Mouse (Mus musculus): ENCODE data around the gene Kmt2e. TPM values are rescaled to one million over a fixed set of nuclear protein-coding genes. Genes with fewer than 3 reads are reported as not detected.

The Kmt2e gene
- polyA plus RNA-seq, 1 experiment from 2014 or later: 69.0 TPM

DNA sequence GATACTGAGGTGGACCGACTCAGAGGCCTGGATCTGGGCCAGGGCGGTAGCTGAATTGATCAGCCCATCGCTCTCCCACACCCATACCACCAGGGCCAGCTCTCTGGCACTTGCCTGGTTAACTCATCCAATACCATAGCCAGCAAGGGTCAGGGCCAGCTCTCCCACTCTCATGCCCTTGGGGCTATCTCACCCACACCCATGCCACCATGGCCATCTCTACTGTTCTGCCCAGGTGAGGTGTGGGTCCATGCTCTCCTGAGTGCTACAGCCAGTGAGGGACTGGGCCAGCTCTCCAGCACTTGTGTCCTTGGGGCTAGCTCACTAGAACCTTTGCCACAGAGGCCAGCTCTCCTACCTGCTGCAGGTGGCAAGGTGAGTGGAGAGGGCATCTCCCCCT lies 34.1 kb upstream of the Kmt2e start:
- Histone ChIP-seq H3K4me1 (0 out of 2 replicates have a peak, but pooled peaks cover 4% of the 10 kb centered on the region), H3K36me3 (peaks cover 33% of the 10 kb centered on the region), H3K9me3 (no peaks in the 10 kb centered on the region), H3K4me3 (no peak overlapping the region), H3K27me3 (ENCODE audit: insufficient read depth, poor library complexity, severe bottlenecking) (no peaks in the 10 kb centered on the region), H3K27ac (no peak overlapping the region)
- no peak for DNase-seq (ENCODE audit: low spot score)
- 88% methylated on average over 3 of the region's 3 CpGs for WGBS

DNA sequence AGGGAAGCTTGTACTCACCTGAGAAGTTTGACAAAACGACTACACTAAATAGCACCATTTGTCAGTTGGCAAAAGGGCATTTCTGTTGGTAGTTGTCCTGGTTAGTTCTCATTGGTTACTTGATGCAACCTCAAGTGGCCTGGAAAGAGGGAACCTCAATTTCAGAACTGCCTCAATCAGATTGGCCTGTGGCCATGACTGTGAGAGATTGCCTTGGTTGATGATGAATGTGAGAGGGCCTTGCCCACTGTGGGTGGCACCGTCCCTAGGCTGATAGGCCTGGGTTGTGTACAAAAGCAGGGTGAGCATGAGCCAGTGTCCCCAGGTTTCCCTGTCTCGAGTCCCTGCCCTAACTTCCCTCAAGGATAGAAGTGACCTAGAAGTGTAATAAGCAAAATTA lies 33.4 kb upstream of the Kmt2e start:
- Histone ChIP-seq H3K4me3 (no peak overlapping the region), H3K9me3 (no peaks in the 10 kb centered on the region), H3K27ac (no peak overlapping the region), H3K36me3 (peaks cover 35% of the 10 kb centered on the region), H3K4me1 (0 out of 2 replicates have a peak, but pooled peaks cover 4% of the 10 kb centered on the region), H3K27me3 (ENCODE audit: insufficient read depth, poor library complexity, severe bottlenecking) (no peaks in the 10 kb centered on the region)
- WGBS: 86% methylated on average over 3 of the region's 3 CpGs
- DNase-seq (ENCODE audit: low spot score): no peak

DNA sequence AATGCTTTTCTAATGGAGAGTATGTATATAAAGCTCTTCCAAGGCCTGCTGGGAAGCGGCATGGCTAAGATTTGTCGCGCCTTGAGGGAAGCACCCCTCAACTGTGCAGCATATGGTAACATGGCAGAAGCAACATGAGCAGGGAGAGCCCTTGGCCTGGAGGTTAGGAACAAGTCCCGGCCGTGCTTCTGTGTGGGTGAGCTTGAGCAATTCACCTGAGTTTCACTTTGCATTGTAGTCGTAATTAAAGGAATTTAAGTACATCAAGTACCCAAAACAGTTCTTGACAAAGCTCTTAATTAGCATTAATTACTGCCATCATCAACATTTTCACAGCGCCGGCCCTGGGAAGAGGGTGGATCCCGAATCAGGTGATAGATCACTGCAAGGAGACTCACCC lies 32.9 kb upstream of the Kmt2e start:
- Histone ChIP-seq H3K36me3 (peaks cover 40% of the 10 kb centered on the region), H3K27me3 (ENCODE audit: insufficient read depth, poor library complexity, severe bottlenecking) (no peaks in the 10 kb centered on the region), H3K4me3 (no peak overlapping the region), H3K9me3 (no peaks in the 10 kb centered on the region), H3K4me1 (0 out of 2 replicates have a peak, but pooled peaks cover 4% of the 10 kb centered on the region), H3K27ac (no peak overlapping the region)
- DNase-seq (ENCODE audit: low spot score): no peak
- 86% methylated on average over 9 of the region's 9 CpGs for WGBS

DNA sequence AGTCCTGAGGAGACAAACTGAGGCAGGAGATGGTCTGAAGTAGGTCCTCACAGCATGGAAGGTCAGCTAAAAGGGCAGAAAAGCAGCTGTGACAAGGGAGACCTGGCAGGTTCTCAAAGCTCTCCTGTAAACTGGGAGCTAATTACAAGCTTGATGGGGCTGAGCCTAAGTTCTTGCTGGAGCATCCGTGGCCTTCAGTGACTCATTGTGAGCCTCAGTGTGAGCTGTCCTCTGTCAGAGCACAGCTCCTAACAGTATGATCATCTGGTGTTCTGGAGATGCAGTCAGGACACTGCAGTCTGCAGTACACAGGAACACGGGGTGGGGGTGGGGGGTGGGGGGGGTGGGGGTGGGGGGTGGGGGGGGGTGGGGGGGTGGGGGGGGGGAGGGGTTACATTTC lies 32.2 kb upstream of the Kmt2e start:
- no peak for DNase-seq (ENCODE audit: low spot score)
- Histone ChIP-seq H3K4me3 (no peak overlapping the region), H3K36me3 (peaks cover 41% of the 10 kb centered on the region), H3K27ac (no peak overlapping the region), H3K27me3 (ENCODE audit: insufficient read depth, poor library complexity, severe bottlenecking) (no peaks in the 10 kb centered on the region), H3K9me3 (no peaks in the 10 kb centered on the region), H3K4me1 (0 out of 2 replicates have a peak, but pooled peaks cover 4% of the 10 kb centered on the region)
- 11% methylated on average over 2 of the region's 2 CpGs for WGBS

DNA sequence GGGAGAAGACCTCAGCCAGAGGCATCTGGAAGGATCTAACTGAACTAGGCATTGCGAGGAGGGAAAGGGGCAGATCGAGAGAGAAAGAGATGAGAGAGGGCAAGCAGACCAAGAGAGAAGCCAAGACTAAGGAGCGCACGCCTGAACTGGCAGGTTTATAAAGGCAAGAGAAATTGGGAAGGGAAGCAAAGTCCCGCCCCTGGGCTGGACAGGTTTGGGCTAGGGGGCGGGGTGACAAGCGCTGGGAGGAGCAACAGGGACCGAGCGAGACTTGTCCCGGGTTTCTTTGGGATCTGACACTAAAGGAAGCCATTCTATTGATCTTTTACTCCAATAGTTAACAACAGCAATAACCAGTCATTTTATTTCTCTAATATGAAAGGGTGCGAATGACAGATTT lies 31.1 kb upstream of the Kmt2e start:
- Histone ChIP-seq H3K27ac (no peak overlapping the region), H3K36me3 (peaks cover 41% of the 10 kb centered on the region), H3K4me1 (0 out of 2 replicates have a peak, but pooled peaks cover 9% of the 10 kb centered on the region), H3K4me3 (no peak overlapping the region), H3K9me3 (no peaks in the 10 kb centered on the region), H3K27me3 (ENCODE audit: insufficient read depth, poor library complexity, severe bottlenecking) (no peaks in the 10 kb centered on the region)
- DNase-seq (ENCODE audit: low spot score): no peak
- WGBS: 61% methylated on average over 11 of the region's 11 CpGs

DNA sequence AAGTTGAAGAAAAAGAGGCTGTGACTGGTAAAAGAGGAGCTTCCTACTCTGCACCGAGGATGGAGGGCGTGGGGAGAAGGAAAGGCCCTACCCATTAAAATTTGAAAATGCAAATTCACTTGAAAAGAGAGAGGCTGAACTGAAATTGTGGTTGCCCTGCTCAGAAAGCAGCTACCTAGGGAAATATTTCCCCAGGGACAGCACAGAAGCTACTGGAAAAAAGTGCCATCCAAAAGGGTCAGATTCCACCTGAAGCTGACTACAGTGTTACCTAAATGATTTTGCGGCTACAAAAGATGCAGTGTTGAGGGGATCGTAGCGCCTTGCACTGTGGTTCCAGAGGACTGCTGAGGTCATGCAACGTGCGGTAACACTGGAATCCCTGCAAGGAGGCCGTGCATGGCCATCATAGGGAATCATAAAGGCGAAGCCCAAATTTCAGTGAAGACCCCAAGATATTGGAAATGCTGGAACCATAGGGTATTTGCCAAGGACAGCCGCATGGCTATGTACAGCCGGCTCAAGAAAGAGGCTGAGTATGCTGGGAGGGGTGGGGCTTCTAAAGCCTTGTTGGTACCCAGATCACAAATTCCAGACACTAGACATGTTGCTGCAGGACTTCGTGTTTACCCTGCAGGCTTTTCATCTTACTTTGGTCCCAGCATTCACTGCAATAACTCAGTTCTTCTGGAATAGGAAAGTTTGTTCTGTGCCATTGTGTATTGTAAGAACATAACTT lies 28.4 kb upstream of the Kmt2e start:
- H3K4me1 ChIP-seq: peaks cover 26% of the 10 kb centered on the region; the same call in 1 of the 2 replicates
- peaks cover 45% of the 10 kb centered on the region for H3K36me3 ChIP-seq
- H3K27me3 ChIP-seq (ENCODE audit: insufficient read depth, poor library complexity, severe bottlenecking): no peaks in the 10 kb centered on the region
- no peaks in the 10 kb centered on the region for H3K9me3 ChIP-seq
- no peak overlapping the region for H3K4me3 ChIP-seq
- no peak overlapping the region for H3K27ac ChIP-seq
- DNase-seq (ENCODE audit: low spot score): no peak
- WGBS: 92% methylated on average over 12 of the region's 12 CpGs

DNA sequence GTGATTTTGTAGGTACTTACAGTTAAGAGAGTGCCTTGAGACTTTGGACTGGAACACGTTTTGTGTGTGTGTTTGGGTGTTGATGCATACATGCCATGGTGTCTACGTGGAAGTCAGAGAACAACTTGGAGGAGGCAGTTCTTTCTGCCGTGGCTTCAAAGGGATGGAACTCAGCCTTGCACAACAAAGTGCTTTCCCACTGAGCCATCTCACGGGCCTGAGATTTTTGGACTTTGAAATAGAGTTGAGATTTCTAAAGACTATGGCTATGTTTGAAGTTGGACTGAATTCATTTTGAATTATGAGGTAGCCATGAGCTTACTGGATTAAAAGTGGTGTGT lies 27.9 kb upstream of the Kmt2e start:
- peaks cover 40% of the 10 kb centered on the region for H3K36me3 ChIP-seq
- WGBS: 84% methylated on average over 4 of the region's 4 CpGs
- H3K4me3 ChIP-seq: no peak overlapping the region
- H3K27me3 ChIP-seq (ENCODE audit: insufficient read depth, poor library complexity, severe bottlenecking): no peaks in the 10 kb centered on the region
- H3K9me3 ChIP-seq: no peaks in the 10 kb centered on the region
- DNase-seq (ENCODE audit: low spot score): no peak
- no peak overlapping the region for H3K27ac ChIP-seq
- peaks cover 27% of the 10 kb centered on the region; the same call in 1 of the 2 replicates for H3K4me1 ChIP-seq

DNA sequence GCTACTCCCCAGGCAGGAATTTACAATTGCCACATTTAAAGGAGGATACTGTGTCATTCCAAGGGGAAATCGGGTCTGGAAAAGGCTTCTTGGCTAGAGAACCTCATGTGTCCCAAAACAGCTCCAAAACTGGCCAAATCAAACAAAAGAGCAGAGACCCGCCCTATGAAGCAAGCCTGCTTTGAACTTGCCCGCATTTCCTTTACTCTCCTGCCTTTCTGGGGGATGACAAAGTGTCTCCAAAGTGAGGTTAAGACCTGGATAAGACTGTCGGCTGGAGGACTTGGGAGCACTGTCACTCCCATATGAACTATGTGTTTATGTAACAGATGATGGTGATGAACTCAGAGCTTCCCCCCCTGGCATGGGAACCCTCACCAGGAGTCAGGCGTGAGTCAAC lies 26.1 kb upstream of the Kmt2e start:
- no peak overlapping the region for H3K27ac ChIP-seq
- WGBS: 74% methylated on average over 5 of the region's 5 CpGs
- H3K4me3 ChIP-seq: no peak overlapping the region
- no peak for DNase-seq (ENCODE audit: low spot score)
- H3K4me1 ChIP-seq: peaks cover 35% of the 10 kb centered on the region; the same call in 1 of the 2 replicates
- no peaks in the 10 kb centered on the region for H3K9me3 ChIP-seq
- H3K36me3 ChIP-seq: peaks cover 32% of the 10 kb centered on the region
- no peaks in the 10 kb centered on the region for H3K27me3 ChIP-seq (ENCODE audit: insufficient read depth, poor library complexity, severe bottlenecking)

DNA sequence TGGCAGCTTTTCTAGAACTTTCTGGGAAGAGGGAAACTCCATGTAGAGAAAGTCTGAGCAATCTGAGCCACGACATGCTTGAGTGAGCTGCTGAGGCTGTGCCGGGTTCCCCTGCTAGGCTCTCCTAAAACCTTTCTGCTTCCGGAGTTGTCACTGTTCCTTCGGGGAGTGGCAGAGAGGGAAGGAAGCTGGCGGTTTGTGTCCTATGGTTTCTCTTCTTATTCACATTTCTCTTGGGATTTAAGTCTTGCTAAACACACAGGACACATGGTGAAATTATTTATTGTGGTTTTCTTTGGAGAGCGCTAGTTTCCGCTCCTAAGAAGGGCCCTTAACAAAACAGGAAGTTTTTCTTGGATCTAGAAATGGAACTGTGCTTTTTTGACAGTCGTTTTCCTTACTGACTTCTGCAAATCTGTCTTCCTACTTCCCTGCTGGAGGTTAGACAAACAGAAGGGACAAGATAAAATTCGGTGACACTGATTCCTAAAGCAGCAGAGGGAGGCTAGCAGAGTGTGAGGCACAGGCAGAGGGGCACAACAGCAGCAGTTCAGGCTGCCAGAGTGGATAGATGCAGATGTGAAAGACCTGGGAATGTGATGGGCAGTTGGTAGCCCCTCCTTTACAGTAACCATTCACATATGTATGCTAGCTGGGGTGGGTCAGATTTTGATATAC lies 24.1 kb upstream of the Kmt2e start:
- WGBS: 46% methylated on average over 9 of the region's 9 CpGs
- peaks cover 54% of the 10 kb centered on the region for H3K4me1 ChIP-seq
- peaks cover 24% of the 10 kb centered on the region; the same call in 1 of the 2 replicates for H3K36me3 ChIP-seq
- H3K27me3 ChIP-seq (ENCODE audit: insufficient read depth, poor library complexity, severe bottlenecking): no peaks in the 10 kb centered on the region
- H3K9me3 ChIP-seq: no peaks in the 10 kb centered on the region
- DNase-seq (ENCODE audit: low spot score): no peak
- H3K27ac ChIP-seq: no peak overlapping the region
- no peak overlapping the region for H3K4me3 ChIP-seq

DNA sequence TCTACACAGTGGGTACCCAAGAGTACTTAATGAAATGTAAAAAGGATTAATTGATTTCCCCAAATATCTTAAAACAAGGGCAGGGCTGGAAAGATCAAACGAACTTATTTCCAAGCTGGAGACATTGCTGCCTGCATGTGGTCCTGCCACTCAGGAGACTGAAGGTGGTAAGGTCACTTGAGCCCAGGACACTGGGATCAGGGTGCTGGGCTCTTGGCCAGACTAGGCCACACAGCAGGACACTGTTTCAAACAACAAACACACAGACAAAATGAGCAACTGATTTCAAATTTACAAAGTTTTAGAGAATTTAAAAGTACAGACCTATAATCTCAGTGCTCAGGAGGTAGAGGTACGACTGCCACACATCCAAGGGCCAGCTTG lies 23.5 kb upstream of the Kmt2e start:
- Histone ChIP-seq H3K36me3 (peaks cover 22% of the 10 kb centered on the region; the same call in 1 of the 2 replicates), H3K9me3 (no peaks in the 10 kb centered on the region), H3K27me3 (ENCODE audit: insufficient read depth, poor library complexity, severe bottlenecking) (no peaks in the 10 kb centered on the region), H3K4me3 (no peak overlapping the region), H3K27ac (no peak overlapping the region), H3K4me1 (peaks cover 59% of the 10 kb centered on the region)
- DNase-seq (ENCODE audit: low spot score): no peak
- 71% methylated on average over 2 of the region's 2 CpGs for WGBS

DNA sequence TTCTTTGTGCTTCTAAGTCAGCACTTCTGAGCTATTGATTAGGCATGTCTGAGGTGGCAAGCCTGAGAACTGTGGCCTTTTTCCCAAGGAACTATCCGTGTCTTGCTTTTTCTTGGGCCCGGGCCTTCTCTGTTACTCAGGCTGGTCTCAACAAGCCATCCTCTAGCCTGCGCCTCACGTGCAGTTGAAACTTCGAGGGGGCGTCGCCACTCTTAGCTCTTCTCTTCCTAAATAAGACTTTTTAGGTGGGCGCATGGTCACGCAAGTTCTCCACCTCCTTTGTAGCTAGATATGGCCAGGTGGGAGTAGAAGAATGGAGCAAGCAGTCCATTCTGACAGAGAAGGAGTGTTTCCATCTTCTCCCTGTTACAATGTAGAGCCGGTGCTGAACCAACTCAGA lies 22.6 kb upstream of the Kmt2e start:
- no peaks in the 10 kb centered on the region for H3K27me3 ChIP-seq (ENCODE audit: insufficient read depth, poor library complexity, severe bottlenecking)
- H3K4me1 ChIP-seq: peaks cover 65% of the 10 kb centered on the region
- H3K9me3 ChIP-seq: no peaks in the 10 kb centered on the region
- peaks cover 16% of the 10 kb centered on the region; the same call in 1 of the 2 replicates for H3K36me3 ChIP-seq
- H3K27ac ChIP-seq: no peak overlapping the region
- no peak overlapping the region for H3K4me3 ChIP-seq
- WGBS: 89% methylated on average over 10 of the region's 10 CpGs
- DNase-seq (ENCODE audit: low spot score): no peak

DNA sequence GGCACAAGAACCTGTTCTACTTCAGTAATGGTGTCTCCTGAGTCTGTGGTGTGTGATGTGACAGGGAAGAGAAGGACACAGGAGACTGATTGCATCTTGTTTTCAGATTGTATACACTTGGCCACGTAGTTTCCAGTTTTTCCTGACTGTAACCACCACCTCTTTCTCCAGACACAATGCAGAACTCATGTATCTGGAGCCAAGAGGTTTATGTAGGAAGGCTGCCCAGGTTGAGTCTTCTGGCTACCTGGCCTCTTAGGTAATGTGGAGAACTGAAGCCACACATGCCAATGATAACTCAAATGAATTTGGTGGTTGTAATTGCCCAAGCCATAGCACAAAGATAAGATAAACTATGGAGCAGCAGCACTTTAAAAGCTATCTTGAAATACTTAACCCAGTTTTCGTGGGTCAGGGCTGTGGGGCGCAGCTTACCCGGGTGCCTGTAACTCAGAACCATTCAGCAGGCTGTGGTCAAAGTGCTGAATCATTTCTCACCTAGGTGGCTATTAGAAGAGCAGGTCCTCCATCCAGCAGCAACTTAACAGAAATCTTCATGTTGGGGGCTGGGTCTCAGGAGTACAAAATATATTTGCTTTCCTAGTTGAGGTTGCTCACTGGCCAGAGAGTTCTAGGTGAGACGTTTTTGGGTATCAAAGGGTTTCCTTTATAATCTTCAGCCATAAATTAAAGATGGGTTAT lies 21.8 kb upstream of the Kmt2e start:
- Histone ChIP-seq H3K4me3 (no peak overlapping the region), H3K27ac (no peak overlapping the region), H3K27me3 (ENCODE audit: insufficient read depth, poor library complexity, severe bottlenecking) (no peaks in the 10 kb centered on the region), H3K4me1 (peaks cover 69% of the 10 kb centered on the region), H3K36me3 (peaks cover 16% of the 10 kb centered on the region; the same call in 1 of the 2 replicates), H3K9me3 (no peaks in the 10 kb centered on the region)
- 67% methylated on average over 5 of the region's 5 CpGs for WGBS
- no peak for DNase-seq (ENCODE audit: low spot score)

DNA sequence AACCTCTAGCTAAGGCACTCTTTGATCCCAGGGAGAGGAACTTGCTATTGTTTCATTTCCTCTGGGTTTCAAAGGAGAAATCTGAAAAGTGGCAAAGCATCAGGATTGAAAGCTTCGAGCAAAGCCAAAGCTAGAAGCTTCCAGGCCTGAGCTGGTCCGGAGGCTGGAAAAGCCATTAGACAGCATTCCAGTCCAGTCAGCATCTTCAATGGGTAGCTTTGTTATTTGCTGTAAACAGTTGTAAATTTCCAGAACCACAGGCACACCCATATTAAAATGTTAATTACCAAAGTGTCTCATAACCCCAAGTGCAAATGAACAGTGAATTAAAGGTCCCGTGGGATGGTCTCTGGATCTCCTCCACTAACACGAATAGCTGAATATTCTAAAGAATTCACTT lies 21.2 kb upstream of the Kmt2e start:
- 82% methylated on average over 4 of the region's 4 CpGs for WGBS
- H3K27ac ChIP-seq: no peak overlapping the region
- no peak for DNase-seq (ENCODE audit: low spot score)
- no peaks in the 10 kb centered on the region for H3K9me3 ChIP-seq
- no peak overlapping the region for H3K4me3 ChIP-seq
- peaks cover 16% of the 10 kb centered on the region; the same call in 1 of the 2 replicates for H3K36me3 ChIP-seq
- H3K4me1 ChIP-seq: peaks cover 70% of the 10 kb centered on the region
- H3K27me3 ChIP-seq (ENCODE audit: insufficient read depth, poor library complexity, severe bottlenecking): no peaks in the 10 kb centered on the region
